Mouse (Mus musculus) kidney, postnatal 0 days (tissue): ENCODE data around the gene Lifr. TPM values are rescaled to one million over a fixed set of nuclear protein-coding genes. Genes with fewer than 3 reads are reported as not detected.

Source experiments
- ATAC-seq: fragments of 200-750 bp; cut with Nextera tagmentation; replicated peaks from 2 replicates; pipeline ENCODE4 v1.8.0; 2017; ENCODE audit warnings: low read depth, moderate number of reproducible peaks, moderate TSS enrichment, moderate library complexity; ENCODE audit not compliant: low FRiP score
- DNase-seq: peaks from one replicate; pipeline ENCODE4 v3.0.0-alpha.2; 2016; ENCODE audit warnings: low spot score
- H3K27ac ChIP-seq: fragments of 300-500 bp; sonication (generic); 2 replicates; pipeline ENCODE4 v1.5.1; 2014; ENCODE audit warnings: mild to moderate bottlenecking
- H3K27me3 ChIP-seq: fragments of 300-500 bp; sonication (generic); 2 replicates; pipeline ENCODE4 v1.6.1; 2014; ENCODE audit warnings: low read length, mixed read lengths; ENCODE audit not compliant: insufficient read depth
- H3K36me3 ChIP-seq: fragments of 300-500 bp; sonication (generic); 2 replicates; pipeline ENCODE4 v1.6.1; 2014; ENCODE audit warnings: low read length, mixed read lengths; ENCODE audit not compliant: insufficient read depth
- H3K4me1 ChIP-seq: fragments of 300-500 bp; sonication (generic); replicated peaks from 2 replicates; pipeline ENCODE4 v1.6.1; 2014; ENCODE audit warnings: antibody characterized with exemption, low read length, mixed read lengths; ENCODE audit not compliant: insufficient read depth
- H3K4me2 ChIP-seq: fragments of 300-500 bp; sonication (generic); 2 replicates; pipeline ENCODE4 v1.6.1; 2014; ENCODE audit warnings: mild to moderate bottlenecking, low read length, moderate library complexity, mixed read lengths
- H3K4me3 ChIP-seq: fragments of 300-500 bp; sonication (generic); replicated peaks from 2 replicates; pipeline ENCODE4 v1.5.1; 2014; ENCODE audit warnings: low read depth, low read length
- H3K9ac ChIP-seq: fragments of 300-500 bp; sonication (generic); 2 replicates; pipeline ENCODE4 v1.6.1; 2014; ENCODE audit warnings: low read depth, low read length
- H3K9me3 ChIP-seq: fragments of 300-500 bp; sonication (generic); replicated peaks from 2 replicates; pipeline ENCODE4 v1.6.1; 2016; ENCODE audit warnings: low read length, inconsistent platforms, mixed read lengths
- CTCF ChIP-seq: IDR thresholded peaks from 2 replicates; pipeline ENCODE4 v1.5.1; 2016; ENCODE audit warnings: antibody characterized with exemption, low read depth, mild to moderate bottlenecking, moderate library complexity
- WGBS: fragments of 180-500 bp; shearing (Covaris S2); extraction: QIAGEN DNeasy Blood & Tissue Kit; methylation state at CpG from one replicate; pipeline ENCODE4 v1.1.7; 2014; 5-methylcytosine and 5-hydroxymethylcytosine counted together
- polyA plus RNA-seq: library from polyadenylated mRNA; unstranded; fragments of >200 nt; fragmentation: Nextera tagmentation; extraction: Ambion mirVana; gene quantifications from 2 replicates; pipeline ENCODE4 v1.2.1, GENCODE M21; 2015

Lifr gene
- polyA plus RNA-seq, 1 experiment from 2014 or later = 21.2 TPM

- Histone ChIP-seq H3K36me3 (peaks cover 52% of the 10 kb centered on the region; the same call in 1 of the 2 replicates), H3K4me1 (no peaks in the 10 kb centered on the region), H3K4me3 (no peak overlapping the region), H3K9me3 (no peaks in the 10 kb centered on the region), H3K9ac (no peak overlapping the region), H3K4me2 (no peak overlapping the region), H3K27me3 (no peaks in the 10 kb centered on the region), H3K27ac (no peak overlapping the region)
- 42% methylated on average over 11 of the region's 11 CpGs for WGBS
- DNase-seq (no peak), ATAC-seq (no peak)
- no peak for TF ChIP-seq CTCF
Measured at GRCm38 (mm10) chr15:7167906-7168532, 77.6 kb downstream of the Lifr start.

GRCm38 (mm10) chr15:7172875-7173274, 82.5 kb downstream of the Lifr start:
- H3K4me1 ChIP-seq = no peaks in the 10 kb centered on the region
- ATAC-seq (no peak), DNase-seq (no peak)
- no peak overlapping the region for H3K27ac ChIP-seq
- H3K9ac ChIP-seq = no peak overlapping the region
- no peaks in the 10 kb centered on the region for H3K27me3 ChIP-seq
- H3K4me2 ChIP-seq = no peak overlapping the region
- WGBS = 45% methylated on average over 2 of the region's 2 CpGs
- peaks cover 52% of the 10 kb centered on the region for H3K36me3 ChIP-seq
- no peak overlapping the region for H3K4me3 ChIP-seq
- H3K9me3 ChIP-seq = no peaks in the 10 kb centered on the region
- TF ChIP-seq CTCF = no peak

- WGBS = 61% methylated on average over 7 of the region's 7 CpGs
- Histone ChIP-seq H3K27me3 (no peaks in the 10 kb centered on the region), H3K4me2 (no peak overlapping the region), H3K27ac (no peak overlapping the region), H3K9ac (no peak overlapping the region), H3K36me3 (peaks cover 55% of the 10 kb centered on the region), H3K9me3 (no peaks in the 10 kb centered on the region), H3K4me1 (no peaks in the 10 kb centered on the region), H3K4me3 (no peak overlapping the region)
- no peak for TF ChIP-seq CTCF
- ATAC-seq = no peak
- DNase-seq = no peak
Measured at GRCm38 (mm10) chr15:7173346-7173745, 82.9 kb downstream of the Lifr start.

- no peak overlapping the region for H3K27ac ChIP-seq
- no peak overlapping the region for H3K4me3 ChIP-seq
- ATAC-seq (no peak), DNase-seq (no peak)
- H3K27me3 ChIP-seq = no peaks in the 10 kb centered on the region
- peaks cover 54% of the 10 kb centered on the region for H3K36me3 ChIP-seq
- no peak overlapping the region for H3K4me2 ChIP-seq
- no peaks in the 10 kb centered on the region for H3K9me3 ChIP-seq
- no peak overlapping the region for H3K9ac ChIP-seq
- TF ChIP-seq CTCF = no peak
- no peaks in the 10 kb centered on the region for H3K4me1 ChIP-seq
- WGBS = 93% methylated on average over 8 of the region's 8 CpGs
Measured at GRCm38 (mm10) chr15:7173776-7174175, 83.4 kb downstream of the Lifr start.

GRCm38 (mm10) chr15:7180576-7180975, 90.2 kb downstream of the Lifr start:
- ATAC-seq = no peak
- no peak for TF ChIP-seq CTCF
- H3K9ac ChIP-seq = no peak overlapping the region
- peaks cover 50% of the 10 kb centered on the region for H3K36me3 ChIP-seq
- H3K27ac ChIP-seq = no peak overlapping the region
- no peaks in the 10 kb centered on the region for H3K27me3 ChIP-seq
- WGBS = 68% methylated on average over 6 of the region's 6 CpGs
- H3K9me3 ChIP-seq = no peaks in the 10 kb centered on the region
- no peak overlapping the region for H3K4me2 ChIP-seq
- DNase-seq = no peak
- H3K4me3 ChIP-seq = no peak overlapping the region
- H3K4me1 ChIP-seq = no peaks in the 10 kb centered on the region

- DNase-seq = no peak
- no peak overlapping the region for H3K4me2 ChIP-seq
- no peaks in the 10 kb centered on the region for H3K27me3 ChIP-seq
- H3K36me3 ChIP-seq = peaks cover 47% of the 10 kb centered on the region
- no peak overlapping the region for H3K4me3 ChIP-seq
- no peak overlapping the region for H3K27ac ChIP-seq
- 87% methylated on average over 6 of the region's 6 CpGs for WGBS
- no peak for TF ChIP-seq CTCF
- no peak overlapping the region for H3K9ac ChIP-seq
- H3K4me1 ChIP-seq = no peaks in the 10 kb centered on the region
- ATAC-seq = no peak
- H3K9me3 ChIP-seq = no peaks in the 10 kb centered on the region
Measured at GRCm38 (mm10) chr15:7187682-7188081, 97.3 kb downstream of the Lifr start.
